Comparison of ENCODE assay signal across 26 mouse cellular contexts in the genomic region with DNA sequence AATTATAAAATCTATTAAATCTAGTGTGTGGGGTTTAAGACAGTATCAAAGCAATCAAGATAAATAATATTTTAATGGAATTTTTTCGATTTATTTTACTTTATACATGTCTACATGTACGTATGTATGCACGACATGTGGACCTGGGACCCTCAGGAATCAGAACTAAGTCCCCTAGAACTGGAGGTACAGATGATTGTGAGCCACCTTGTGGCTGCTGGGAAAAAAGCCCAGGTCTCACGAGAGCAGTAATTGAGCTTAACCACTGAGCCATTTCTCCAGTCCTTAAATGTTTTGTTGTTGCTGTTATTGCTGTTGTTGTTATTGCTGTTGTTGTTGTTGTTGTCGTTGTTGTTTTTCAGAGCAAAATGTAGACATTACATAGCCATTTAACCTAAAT. TPM values are rescaled to one million over a fixed set of nuclear protein-coding genes. Genes with fewer than 3 reads are reported as not detected.
DNase-seq lines count a peak whose midpoint lies in the region; ATAC-seq and TF ChIP-seq lines count a peak whose summit lies in the region.
"Had no signal": no experiment of that assay in that cellular context is flagged by ENCODE, and none has a peak within 500 bp of the region (broad histone marks: within the 10 kb centered on the region; RNA-seq: fewer than 3 reads in every experiment).

No protein-coding gene starts in this region.

- peaks cover 34% of the 10 kb centered on the region for H3K36me3 ChIP-seq in forebrain, postnatal 0 days (ENCODE audit: insufficient read depth)
- peaks cover 40% of the 10 kb centered on the region for H3K36me3 ChIP-seq in forebrain, embryonic 13.5 days (ENCODE audit: poor library complexity, severe bottlenecking)
- H3K36me3 ChIP-seq in kidney, postnatal 0 days (ENCODE audit: insufficient read depth, low read length), result peaks cover 6% of the 10 kb centered on the region
- H3K36me3 ChIP-seq in midbrain, embryonic 14.5 days (ENCODE audit: control insufficient read depth, insufficient read depth, low read length), result peaks cover 40% of the 10 kb centered on the region
- H3K36me3 ChIP-seq in midbrain, embryonic 13.5 days, result peaks cover 38% of the 10 kb centered on the region
- H3K36me3 ChIP-seq in neural tube, embryonic 15.5 days, result peaks cover 37% of the 10 kb centered on the region

- H3K27me3 ChIP-seq in forebrain, postnatal 0 days (ENCODE audit: insufficient read depth, low read length), result no peaks in the 10 kb centered on the region
- H3K27me3 ChIP-seq in forebrain, embryonic 13.5 days, result no peaks in the 10 kb centered on the region
- no peaks in the 10 kb centered on the region for H3K27me3 ChIP-seq in kidney, postnatal 0 days (ENCODE audit: insufficient read depth, low read length)
- no peaks in the 10 kb centered on the region for H3K27me3 ChIP-seq in midbrain, embryonic 14.5 days (ENCODE audit: control insufficient read depth, insufficient read depth, low read length)
- no peaks in the 10 kb centered on the region for H3K27me3 ChIP-seq in midbrain, embryonic 13.5 days
- H3K27me3 ChIP-seq in neural tube, embryonic 15.5 days (replicated peaks), result no peaks in the 10 kb centered on the region
- H3K27me3 ChIP-seq: heart, embryonic 13.5 days; hindbrain, embryonic 13.5 days; Patski had no signal

- no peak overlapping the region for H3K9ac ChIP-seq in forebrain, postnatal 0 days
- no peak overlapping the region for H3K9ac ChIP-seq in forebrain, embryonic 13.5 days
- H3K9ac ChIP-seq in kidney, postnatal 0 days (ENCODE audit: low read depth, low read length), result no peak overlapping the region
- no peak overlapping the region for H3K9ac ChIP-seq in midbrain, embryonic 14.5 days (replicated peaks; ENCODE audit: low read length)
- H3K9ac ChIP-seq in midbrain, embryonic 13.5 days (replicated peaks), result no peak overlapping the region
- H3K9ac ChIP-seq in neural tube, embryonic 15.5 days (replicated peaks), result no peak overlapping the region
- H3K9ac ChIP-seq: heart, embryonic 13.5 days; hindbrain, embryonic 13.5 days had no signal

- no peak overlapping the region for H3K4me2 ChIP-seq in forebrain, postnatal 0 days (ENCODE audit: low read depth)
- no peak overlapping the region for H3K4me2 ChIP-seq in forebrain, embryonic 13.5 days
- H3K4me2 ChIP-seq in kidney, postnatal 0 days (ENCODE audit: low read length), result no peak overlapping the region
- no peak overlapping the region for H3K4me2 ChIP-seq in midbrain, embryonic 14.5 days (ENCODE audit: low read length)
- no peak overlapping the region for H3K4me2 ChIP-seq in midbrain, embryonic 13.5 days (replicated peaks)
- H3K4me2 ChIP-seq in neural tube, embryonic 15.5 days, result no peak overlapping the region
- H3K4me2 ChIP-seq: heart, embryonic 13.5 days; hindbrain, embryonic 13.5 days had no signal

- TF ChIP-seq CTCF in forebrain, postnatal 0 days (IDR thresholded peaks at IDR 0.05; ENCODE audit: low read depth), result peak; percentile 49
- TF ChIP-seq CTCF in kidney, postnatal 0 days (IDR thresholded peaks at IDR 0.05; ENCODE audit: low read depth), result peak; percentile 23; the same call in 1 of the 2 replicates
- peak; percentile 10; the same call in 1 of the 2 replicates for TF ChIP-seq CTCF in cortical plate, adult 2 months (IDR thresholded peaks at IDR 0.05; ENCODE audit: extremely low read depth, insufficient read depth, low read length)

- no peak overlapping the region for H3K27ac ChIP-seq in forebrain, postnatal 0 days (ENCODE audit: low read depth, low read length)
- H3K27ac ChIP-seq in forebrain, embryonic 13.5 days, result no peak overlapping the region
- H3K27ac ChIP-seq in kidney, postnatal 0 days, result no peak overlapping the region
- H3K27ac ChIP-seq in midbrain, embryonic 14.5 days (replicated peaks; ENCODE audit: low read depth, low read length), result no peak overlapping the region
- H3K27ac ChIP-seq in midbrain, embryonic 13.5 days, result no peak overlapping the region
- H3K27ac ChIP-seq in cortical plate, adult 2 months (ENCODE audit: insufficient read depth, low read length), result no peak overlapping the region
- H3K27ac ChIP-seq in neural tube, embryonic 15.5 days (replicated peaks), result no peak overlapping the region
- H3K27ac ChIP-seq: forebrain, embryonic 10.5 days; heart, adult 2 months; heart, embryonic 10.5 days; heart, embryonic 13.5 days; hindbrain, embryonic 10.5 days; hindbrain, embryonic 13.5 days had no signal

- no peak for DNase-seq in forebrain, postnatal 0 days
- no peak for DNase-seq in kidney, postnatal 0 days (ENCODE audit: low spot score)
- DNase-seq in kidney, postnatal 14 days, result no peak
- DNase-seq in midbrain, embryonic 14.5 days, result peak; percentile 21
- DNase-seq: adrenal gland, postnatal 10 days; adrenal gland, postnatal 36 days; cerebellum, adult 11 months; cerebellum, adult 8-10 months; cerebellum, postnatal 10 days; cerebellum, postnatal 36 days; gastrocnemius, postnatal 10 days; gastrocnemius, postnatal 36 days; heart, adult 2 months; heart, postnatal 36 days had no signal

- H3K9me3 ChIP-seq in forebrain, postnatal 0 days (ENCODE audit: low read length), result no peaks in the 10 kb centered on the region
- no peaks in the 10 kb centered on the region for H3K9me3 ChIP-seq in forebrain, embryonic 13.5 days (replicated peaks)
- no peaks in the 10 kb centered on the region for H3K9me3 ChIP-seq in kidney, postnatal 0 days (replicated peaks; ENCODE audit: low read length)
- H3K9me3 ChIP-seq in midbrain, embryonic 14.5 days (ENCODE audit: control insufficient read depth, low read length), result no peaks in the 10 kb centered on the region
- no peaks in the 10 kb centered on the region for H3K9me3 ChIP-seq in midbrain, embryonic 13.5 days
- no peaks in the 10 kb centered on the region for H3K9me3 ChIP-seq in neural tube, embryonic 15.5 days (replicated peaks)
- H3K9me3 ChIP-seq: forebrain, embryonic 10.5 days; G1E; heart, embryonic 10.5 days; heart, embryonic 13.5 days; hindbrain, embryonic 10.5 days; hindbrain, embryonic 13.5 days had no signal

- ATAC-seq in forebrain, postnatal 0 days, result no peak
- ATAC-seq in forebrain, embryonic 13.5 days, result no peak
- ATAC-seq in kidney, postnatal 0 days (replicated peaks; ENCODE audit: low FRiP score, low read depth), result no peak
- ATAC-seq in midbrain, embryonic 14.5 days (ENCODE audit: low FRiP score, low TSS enrichment), result no peak
- ATAC-seq in midbrain, embryonic 13.5 days, result no peak
- ATAC-seq in neural tube, embryonic 15.5 days (ENCODE audit: low FRiP score), result no peak
- ATAC-seq: forebrain, embryonic 14.5 days; Patski had no signal

- H3K4me3 ChIP-seq in forebrain, postnatal 0 days (ENCODE audit: low read depth, low read length), result no peak overlapping the region
- no peak overlapping the region for H3K4me3 ChIP-seq in forebrain, embryonic 13.5 days
- H3K4me3 ChIP-seq in kidney, postnatal 0 days (replicated peaks; ENCODE audit: low read depth, low read length), result no peak overlapping the region
- no peak overlapping the region for H3K4me3 ChIP-seq in midbrain, embryonic 14.5 days (replicated peaks; ENCODE audit: low read depth, low read length)
- no peak overlapping the region for H3K4me3 ChIP-seq in midbrain, embryonic 13.5 days (replicated peaks)
- no peak overlapping the region for H3K4me3 ChIP-seq in cortical plate, adult 2 months (ENCODE audit: insufficient read depth, low read length)
- H3K4me3 ChIP-seq in neural tube, embryonic 15.5 days (replicated peaks), result no peak overlapping the region
- H3K4me3 ChIP-seq: forebrain, embryonic 10.5 days; heart, adult 2 months; heart, embryonic 10.5 days; heart, embryonic 13.5 days; hindbrain, embryonic 10.5 days; hindbrain, embryonic 13.5 days had no signal

- no peak for TF ChIP-seq POLR2A in cortical plate, adult 2 months (IDR thresholded peaks at IDR 0.05; ENCODE audit: extremely low read depth, insufficient read depth, low read length)

- 76% methylated on average over 5 of the region's 5 CpGs for WGBS in forebrain, postnatal 0 days
- WGBS in forebrain, embryonic 13.5 days, result 80% methylated on average over 5 of the region's 5 CpGs
- WGBS in kidney, postnatal 0 days, result 76% methylated on average over 5 of the region's 5 CpGs
- 87% methylated on average over 5 of the region's 5 CpGs for WGBS in midbrain, embryonic 14.5 days
- 79% methylated on average over 5 of the region's 5 CpGs for WGBS in midbrain, embryonic 13.5 days
- 81% methylated on average over 5 of the region's 5 CpGs for WGBS in neural tube, embryonic 15.5 days

- no peaks in the 10 kb centered on the region for H3K4me1 ChIP-seq in forebrain, postnatal 0 days (ENCODE audit: insufficient read depth)
- H3K4me1 ChIP-seq in forebrain, embryonic 13.5 days, result 0 out of 2 replicates have a peak, but pooled peaks cover 11% of the 10 kb centered on the region
- no peaks in the 10 kb centered on the region for H3K4me1 ChIP-seq in kidney, postnatal 0 days (replicated peaks; ENCODE audit: insufficient read depth, low read length)
- H3K4me1 ChIP-seq in midbrain, embryonic 14.5 days (ENCODE audit: control insufficient read depth, insufficient read depth, low read length), result no peaks in the 10 kb centered on the region
- H3K4me1 ChIP-seq in midbrain, embryonic 13.5 days (replicated peaks), result no peaks in the 10 kb centered on the region
- peaks cover 8% of the 10 kb centered on the region for H3K4me1 ChIP-seq in cortical plate, adult 2 months (ENCODE audit: control insufficient read depth, insufficient read depth, low read length)
- 0 out of 2 replicates have a peak, but pooled peaks cover 3% of the 10 kb centered on the region for H3K4me1 ChIP-seq in neural tube, embryonic 15.5 days
- H3K4me1 ChIP-seq: forebrain, embryonic 10.5 days; heart, embryonic 10.5 days; heart, embryonic 13.5 days; hindbrain, embryonic 10.5 days had no signal

RNA-seq across cellular contexts. Expression of a gene that starts 21.0 kb away (rescaled TPM):
- total RNA-seq in forebrain, postnatal 0 days (2014; rRNA removed), result 9.5 and 13.9 TPM in 2 replicates
- polyA plus RNA-seq in forebrain, postnatal 0 days (2015; fragmentation: Nextera tagmentation; extraction: Ambion mirVana), result 3.0 and 4.9 TPM in 2 replicates
- polyA plus RNA-seq in forebrain, embryonic 13.5 days (2015; fragmentation: Nextera tagmentation; extraction: Ambion mirVana), result 7.6 and 8.5 TPM in 2 replicates
- 3.5 and 3.6 TPM in 2 replicates for polyA plus RNA-seq in kidney, postnatal 0 days (2015; fragmentation: Nextera tagmentation; extraction: Ambion mirVana)
- 7.7 and 9.7 TPM in 2 replicates for polyA plus RNA-seq in midbrain, embryonic 14.5 days (2014; fragmentation: Nextera tagmentation; extraction: Ambion mirVana)
- 7.8 and 9.4 TPM in 2 replicates for polyA plus RNA-seq in midbrain, embryonic 13.5 days (2015; fragmentation: Nextera tagmentation; extraction: Ambion mirVana)
- 44.9 and 47.5 TPM in 2 replicates for polyA plus RNA-seq in cortical plate, adult 2 months (2012; rRNA removed)
- 7.5 and 7.6 TPM in 2 replicates for polyA plus RNA-seq in neural tube, embryonic 15.5 days (2015; fragmentation: Nextera tagmentation; extraction: Ambion mirVana)

RNA-seq across cellular contexts. Expression of a gene that starts 52.6 kb away (rescaled TPM):
- 45.3 and 55.4 TPM in 2 replicates for total RNA-seq in forebrain, postnatal 0 days (2014; rRNA removed)
- polyA plus RNA-seq in forebrain, postnatal 0 days (2015; fragmentation: Nextera tagmentation; extraction: Ambion mirVana), result 7.0 and 8.0 TPM in 2 replicates
- 16.2 and 17.1 TPM in 2 replicates for polyA plus RNA-seq in forebrain, embryonic 13.5 days (2015; fragmentation: Nextera tagmentation; extraction: Ambion mirVana)
- 11.2 and 11.4 TPM in 2 replicates for polyA plus RNA-seq in kidney, postnatal 0 days (2015; fragmentation: Nextera tagmentation; extraction: Ambion mirVana)
- polyA plus RNA-seq in midbrain, embryonic 14.5 days (2014; fragmentation: Nextera tagmentation; extraction: Ambion mirVana), result 28.5 and 29.3 TPM in 2 replicates
- 14.6 TPM in 2 replicates for polyA plus RNA-seq in midbrain, embryonic 13.5 days (2015; fragmentation: Nextera tagmentation; extraction: Ambion mirVana)
- polyA plus RNA-seq in cortical plate, adult 2 months (2012; rRNA removed), result 20.3 and 23.1 TPM in 2 replicates
- polyA plus RNA-seq in neural tube, embryonic 15.5 days (2015; fragmentation: Nextera tagmentation; extraction: Ambion mirVana), result 11.4 and 12.3 TPM in 2 replicates
